Mouse (Mus musculus): ENCODE results near the gene Tmem140. TPM values are rescaled to one million over a fixed set of nuclear protein-coding genes. Genes with fewer than 3 reads are reported as not detected.

The Tmem140 gene
- total and polyA plus RNA-seq, 2 experiments from 2014 or later, result 6.1 to 7.7 TPM

DNA sequence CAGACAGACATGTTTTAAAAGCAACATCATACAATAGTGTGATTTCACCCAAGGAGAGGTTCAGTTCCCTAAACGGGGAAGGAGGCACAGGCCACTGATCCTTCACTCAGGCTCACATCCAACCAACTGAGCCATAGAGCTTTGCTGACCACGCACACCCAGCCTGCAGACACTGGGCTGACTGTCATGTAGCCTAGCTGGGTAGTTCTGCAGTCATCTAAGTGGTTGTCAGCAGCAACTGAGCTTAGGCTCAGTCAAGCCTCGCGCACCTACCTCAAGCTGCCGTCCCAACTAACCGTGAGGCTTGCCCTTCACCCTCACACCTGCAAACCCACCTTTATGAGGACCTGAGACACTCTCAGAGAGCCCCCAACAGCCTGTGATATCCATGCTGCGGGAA lies 9.0 kb downstream of the Tmem140 start:
- H3K9me3 ChIP-seq (replicated peaks; ENCODE audit: control insufficient read depth, low read length), result no peaks in the 10 kb centered on the region
- peaks cover 15% of the 10 kb centered on the region for H3K4me1 ChIP-seq (ENCODE audit: control insufficient read depth, insufficient read depth)
- H3K36me3 ChIP-seq (replicated peaks; ENCODE audit: control insufficient read depth, insufficient read depth, low read length), result no peaks in the 10 kb centered on the region
- no peak for DNase-seq (ENCODE audit: low spot score)
- H3K27ac ChIP-seq (ENCODE audit: low read depth), result no peak overlapping the region
- H3K4me3 ChIP-seq (ENCODE audit: low read depth, low read length), result no peak overlapping the region
- no peak overlapping the region for H3K4me2 ChIP-seq (ENCODE audit: low read depth, low read length)
- TF ChIP-seq EP300 (IDR thresholded peaks at IDR 0.05; ENCODE audit: low read depth) (no peak), CTCF (IDR thresholded peaks at IDR 0.05; ENCODE audit: low read depth) (no peak)
- no peak overlapping the region for H3K9ac ChIP-seq (replicated peaks; ENCODE audit: low read depth, low read length)
- no peak for ATAC-seq (ENCODE audit: insufficient read depth, low read depth)
- 90% methylated on average over 7 of the region's 7 CpGs for WGBS
- H3K27me3 ChIP-seq (ENCODE audit: control insufficient read depth, insufficient read depth, low read length), result no peaks in the 10 kb centered on the region

DNA sequence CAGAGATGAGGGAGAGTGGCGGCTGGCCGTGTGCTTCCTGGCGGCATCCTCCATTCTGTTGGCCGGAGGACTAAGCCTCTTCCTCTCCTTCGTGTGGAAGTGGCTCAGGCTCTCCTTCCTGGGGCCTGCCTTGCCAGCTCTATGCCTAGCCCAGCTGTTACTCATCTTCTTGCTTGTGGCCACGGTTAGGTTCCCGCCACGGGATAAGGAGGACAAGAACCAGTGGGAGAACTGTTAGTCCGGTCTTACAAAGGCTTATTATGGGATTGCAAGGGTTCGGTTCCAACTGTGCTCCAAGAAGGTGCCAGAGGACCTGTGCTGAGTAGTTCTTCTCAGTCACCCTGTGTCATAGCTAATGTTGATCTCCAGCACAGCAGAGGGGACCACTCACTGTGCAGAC lies 9.9 kb downstream of the Tmem140 start:
- Histone ChIP-seq H3K9ac (replicated peaks; ENCODE audit: low read depth, low read length) (no peak overlapping the region), H3K36me3 (replicated peaks; ENCODE audit: control insufficient read depth, insufficient read depth, low read length) (no peaks in the 10 kb centered on the region), H3K9me3 (replicated peaks; ENCODE audit: control insufficient read depth, low read length) (no peaks in the 10 kb centered on the region), H3K4me1 (ENCODE audit: control insufficient read depth, insufficient read depth) (peaks cover 20% of the 10 kb centered on the region), H3K27me3 (ENCODE audit: control insufficient read depth, insufficient read depth, low read length) (no peaks in the 10 kb centered on the region), H3K4me3 (ENCODE audit: low read depth, low read length) (no peak overlapping the region), H3K27ac (ENCODE audit: low read depth) (peak overlapping the region; percentile 95), H3K4me2 (ENCODE audit: low read depth, low read length) (no peak overlapping the region)
- DNase-seq (ENCODE audit: low spot score) (no peak), ATAC-seq (ENCODE audit: insufficient read depth, low read depth) (no peak)
- 73% methylated on average over 10 of the region's 10 CpGs for WGBS
- TF ChIP-seq EP300 (IDR thresholded peaks at IDR 0.05; ENCODE audit: low read depth) (no peak), CTCF (IDR thresholded peaks at IDR 0.05; ENCODE audit: low read depth) (no peak)

- peaks cover 25% of the 10 kb centered on the region for H3K4me1 ChIP-seq (ENCODE audit: control insufficient read depth, insufficient read depth)
- H3K9ac ChIP-seq (replicated peaks; ENCODE audit: low read depth, low read length), result no peak overlapping the region
- TF ChIP-seq EP300 (IDR thresholded peaks at IDR 0.05; ENCODE audit: low read depth), result peak; percentile 87
- peak; percentile 23; the same call in 1 of the 2 replicates for TF ChIP-seq CTCF (IDR thresholded peaks at IDR 0.05; ENCODE audit: low read depth)
- WGBS, result 30% methylated on average over 21 of the region's 21 CpGs
- DNase-seq (ENCODE audit: low spot score) (peak; percentile 72), ATAC-seq (ENCODE audit: insufficient read depth, low read depth) (peak; percentile 24)
- H3K27ac ChIP-seq (ENCODE audit: low read depth), result peak overlapping the region; percentile 95
- no peaks in the 10 kb centered on the region for H3K9me3 ChIP-seq (replicated peaks; ENCODE audit: control insufficient read depth, low read length)
- H3K27me3 ChIP-seq (ENCODE audit: control insufficient read depth, insufficient read depth, low read length), result no peaks in the 10 kb centered on the region
- H3K4me3 ChIP-seq (ENCODE audit: low read depth, low read length), result no peak overlapping the region
- no peaks in the 10 kb centered on the region for H3K36me3 ChIP-seq (replicated peaks; ENCODE audit: control insufficient read depth, insufficient read depth, low read length)
- H3K4me2 ChIP-seq (ENCODE audit: low read depth, low read length), result 0 out of 2 replicates have a peak overlapping the region, but pooled peaks have one; percentile 4
These were observed 11.4 kb downstream of the Tmem140 start for GRCm38 (mm10) chr6:34874101-34874921.

DNA sequence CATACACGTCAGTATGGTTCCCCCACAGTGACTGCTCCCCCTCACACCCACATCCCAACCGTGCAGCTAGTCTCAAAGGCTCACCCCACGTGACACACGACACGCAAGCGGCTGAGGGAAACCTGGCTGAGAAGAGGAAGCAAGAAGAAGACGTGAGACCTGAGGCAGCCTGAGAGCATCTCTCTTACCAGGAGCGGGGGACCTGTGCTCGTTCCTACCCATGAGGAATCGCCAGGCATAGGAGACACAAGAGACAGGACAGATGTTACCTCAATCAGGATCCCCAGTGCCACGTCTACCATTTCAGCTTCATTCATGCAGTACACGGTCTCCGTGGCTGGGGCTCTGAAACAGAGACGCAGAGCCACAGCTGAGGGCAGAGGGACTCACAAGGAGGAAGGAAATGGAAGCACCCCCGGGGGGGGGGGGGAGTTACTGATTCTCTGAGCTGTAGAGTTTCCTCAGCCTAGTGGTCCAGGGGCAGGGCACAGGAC lies 12.4 kb downstream of the Tmem140 start:
- ATAC-seq (ENCODE audit: insufficient read depth, low read depth), result no peak
- Histone ChIP-seq H3K36me3 (replicated peaks; ENCODE audit: control insufficient read depth, insufficient read depth, low read length) (peaks cover under 1% of the 10 kb centered on the region), H3K27ac (ENCODE audit: low read depth) (peak overlapping the region; percentile 95), H3K9me3 (replicated peaks; ENCODE audit: control insufficient read depth, low read length) (no peaks in the 10 kb centered on the region), H3K4me1 (ENCODE audit: control insufficient read depth, insufficient read depth) (peaks cover 25% of the 10 kb centered on the region), H3K9ac (replicated peaks; ENCODE audit: low read depth, low read length) (no peak overlapping the region), H3K4me3 (ENCODE audit: low read depth, low read length) (no peak overlapping the region), H3K27me3 (ENCODE audit: control insufficient read depth, insufficient read depth, low read length) (no peaks in the 10 kb centered on the region), H3K4me2 (ENCODE audit: low read depth, low read length) (peak overlapping the region; percentile 22; the same call in 1 of the 2 replicates)
- WGBS, result 66% methylated on average over 15 of the region's 15 CpGs
- no peak for TF ChIP-seq CTCF (IDR thresholded peaks at IDR 0.05; ENCODE audit: low read depth)
- no peak for TF ChIP-seq EP300 (IDR thresholded peaks at IDR 0.05; ENCODE audit: low read depth)
- DNase-seq (ENCODE audit: low spot score), result no peak

- Histone ChIP-seq H3K9me3 (replicated peaks; ENCODE audit: control insufficient read depth, low read length) (no peaks in the 10 kb centered on the region), H3K4me3 (ENCODE audit: low read depth, low read length) (no peak overlapping the region)
These were observed 13.3 kb downstream of the Tmem140 start for GRCm38 (mm10) chr6:34875966-34876834.

More at GRCm38 (mm10) chr6:34875966-34876834, 13.3 kb downstream of the Tmem140 start:
- no peak overlapping the region for H3K9ac ChIP-seq (replicated peaks; ENCODE audit: low read depth, low read length)
- no peaks in the 10 kb centered on the region for H3K27me3 ChIP-seq (ENCODE audit: control insufficient read depth, insufficient read depth, low read length)
- WGBS, result 40% methylated on average over 12 of the region's 12 CpGs
- peaks cover 25% of the 10 kb centered on the region for H3K4me1 ChIP-seq (ENCODE audit: control insufficient read depth, insufficient read depth)
- ATAC-seq (ENCODE audit: insufficient read depth, low read depth) (no peak), DNase-seq (ENCODE audit: low spot score) (no peak)
- H3K36me3 ChIP-seq (replicated peaks; ENCODE audit: control insufficient read depth, insufficient read depth, low read length), result peaks cover 10% of the 10 kb centered on the region
- H3K27ac ChIP-seq (ENCODE audit: low read depth), result peak overlapping the region; percentile 95
- TF ChIP-seq EP300 (IDR thresholded peaks at IDR 0.05; ENCODE audit: low read depth), result no peak
- peak; percentile 18; the same call in 1 of the 2 replicates for TF ChIP-seq CTCF (IDR thresholded peaks at IDR 0.05; ENCODE audit: low read depth)
- peak overlapping the region; percentile 69; the same call in 1 of the 2 replicates for H3K4me2 ChIP-seq (ENCODE audit: low read depth, low read length)
